Mouse (Mus musculus) C2C12 (cell line): ENCODE measurements at regions not wholly inside any gene's neighbourhood (a gene's known extent, or its start where the extent isn't known, plus 50 kb on each side); places are given as distances from the start of the nearest gene placed in this dataset.

Experiments
- CTCF ChIP-seq: IDR thresholded peaks from one replicate; pipeline ENCODE4 v1.5.1; 2011; ENCODE audit not compliant: control insufficient read depth, insufficient read depth, insufficient read length
- MAX ChIP-seq: IDR thresholded peaks from one replicate; pipeline ENCODE4 v1.6.1; 2011; ENCODE audit warnings: mild to moderate bottlenecking, control low read depth
- USF1 ChIP-seq: IDR thresholded peaks from one replicate; pipeline ENCODE4 v1.6.1; 2011; ENCODE audit warnings: low read depth, mild to moderate bottlenecking, control low read depth, moderate library complexity

- TF ChIP-seq MAX (no peak), CTCF (no peak), USF1 (no peak)
These were observed 476.0 kb downstream of the Nr2f2 start for GRCm38 (mm10) chr7:69890503-69891061.
